Mouse (Mus musculus): ENCODE data around the gene Gatd1.

Gatd1 gene

GRCm38 (mm10) chr7:141361510-141361909 is 52.4 kb downstream of the Gatd1 start:
- 0 out of 2 replicates have a peak, but pooled peaks have one; percentile 49 for ATAC-seq (ENCODE audit: insufficient number of reproducible peaks, low FRiP score, low TSS enrichment)
